Mouse (Mus musculus) B cell, adult (primary cell): ENCODE measurements around the gene Itpripl2. TPM values are rescaled to one million over a fixed set of nuclear protein-coding genes. Genes with fewer than 3 reads are reported as not detected.

Source experiments
- total RNA-seq: library from RNA; stranded (reverse); gene quantifications from 4 replicates; pipeline ENCODE4 v1.2.4, GENCODE M21; 2023; ENCODE audit not compliant: inconsistent age

The Itpripl2 gene
- total RNA-seq = 0.45 to 0.51 TPM (median 0.45 TPM) in 4 replicates

DNA sequence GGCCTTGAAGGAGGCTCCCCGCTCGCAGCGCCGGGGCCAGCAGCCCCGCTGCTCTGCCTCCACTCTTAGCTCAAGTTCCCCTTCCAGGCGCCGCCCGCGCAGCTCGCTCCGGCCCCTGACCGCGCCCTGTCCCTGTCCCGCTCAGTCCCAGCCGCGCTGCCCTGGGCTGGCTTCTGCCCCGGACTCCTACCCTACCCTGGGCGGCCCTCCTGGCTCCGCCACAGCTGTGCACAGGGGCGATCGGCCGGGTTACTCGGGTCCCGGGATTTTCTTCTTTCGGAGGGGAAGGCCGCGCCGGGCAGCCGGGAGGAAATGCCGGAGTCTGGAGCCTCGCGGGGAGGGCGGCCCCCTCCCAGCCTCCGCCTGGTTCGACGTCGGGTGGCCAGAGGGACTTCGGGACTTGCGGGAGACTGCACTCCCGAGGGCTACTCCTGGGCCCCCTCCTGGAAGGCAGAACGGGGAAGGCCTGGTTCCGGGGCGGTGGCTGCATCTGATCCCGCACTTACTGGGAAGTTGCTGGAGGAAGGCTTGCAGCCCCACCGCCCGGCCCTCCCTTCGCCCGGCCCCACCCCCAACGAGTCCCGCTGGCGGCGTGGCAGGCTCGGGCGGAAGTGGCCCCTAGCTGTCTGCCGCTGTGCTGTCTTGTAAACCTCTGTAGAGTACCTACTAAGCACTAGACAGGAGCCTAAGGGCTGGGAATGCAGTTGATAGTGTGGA, at the start of gene Itpripl2:
TSS of gene Itpripl2 (minus strand) at position 545 of the 717 bp plus-strand sequence.

DNA sequence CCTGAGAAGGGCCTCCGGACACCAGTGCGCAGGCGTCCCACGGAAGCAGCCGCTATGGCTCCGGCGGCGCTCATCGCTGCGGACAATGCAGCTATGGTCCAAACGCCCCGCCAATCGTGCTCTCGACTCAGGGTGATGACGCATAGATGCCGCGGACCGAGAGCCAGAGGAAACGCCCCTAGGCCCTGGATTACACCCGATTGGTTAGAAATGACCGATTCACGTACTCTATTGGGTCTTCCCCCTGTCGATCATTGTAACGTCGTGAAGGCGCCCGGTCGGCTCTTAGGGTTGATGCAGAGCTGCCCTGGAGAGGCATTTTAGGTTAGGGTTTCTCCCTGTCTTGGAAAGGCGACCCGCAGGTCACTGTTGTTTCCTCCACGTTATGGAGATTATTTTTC, 41.4 kb upstream of the Itpripl2 start, which contains the start of gene Coq7:
TSS of gene Coq7 (minus strand) at position 179 of the 401 bp plus-strand sequence.

DNA sequence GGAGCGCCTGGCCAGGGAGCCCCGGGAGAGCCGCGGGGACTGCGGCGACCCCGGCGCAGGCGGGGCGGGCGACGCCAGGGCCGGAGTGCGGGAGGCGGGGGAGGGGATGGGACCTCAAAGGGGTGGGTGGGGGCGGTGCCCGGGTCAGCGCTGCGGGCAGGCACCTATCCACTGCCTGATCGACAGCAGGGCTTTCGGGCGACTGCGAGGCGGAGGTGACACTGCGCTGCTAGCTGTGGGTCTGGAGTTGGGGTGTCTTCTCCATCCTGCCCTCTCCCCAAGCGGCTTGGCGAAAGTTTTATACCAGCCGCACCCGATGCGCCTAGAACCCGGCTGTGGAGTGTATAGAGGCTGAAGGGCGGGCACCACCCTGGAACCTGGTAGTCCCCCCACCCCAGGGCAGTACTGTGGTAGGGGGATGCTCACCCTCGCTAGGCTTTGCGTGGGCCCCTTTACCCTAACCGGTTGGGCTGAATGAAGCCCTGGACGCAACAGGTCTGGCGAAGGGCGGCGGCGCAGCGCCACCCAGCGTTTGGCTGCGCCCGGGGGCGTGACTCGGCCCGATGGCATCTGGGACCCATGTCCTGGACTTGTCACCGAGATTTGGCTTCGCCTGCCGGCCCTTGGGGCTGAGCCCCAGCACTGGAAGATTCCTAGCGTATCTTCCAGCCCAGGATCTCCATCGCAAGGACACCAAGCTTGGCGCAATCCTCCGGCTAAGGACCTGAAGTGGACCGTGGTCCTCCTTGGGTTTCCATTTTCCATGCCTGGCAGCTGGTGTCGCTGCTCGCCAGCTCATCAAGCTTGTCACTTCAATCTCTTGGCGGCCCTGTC, 43.4 kb downstream of the Itpripl2 start, which contains the start of gene Syt17:
TSS of gene Syt17 (minus strand) at position 89 of the 834 bp plus-strand sequence.

Other genes with a start within 250 kb of the Itpripl2 start
- 259 to 297 TPM (median 276 TPM) in 4 replicates for gene Smg1, start 248.3 kb downstream of the Itpripl2 start, total RNA-seq
- not detected in 4 replicates for gene Syt17, start 43.8 kb downstream of the Itpripl2 start, total RNA-seq
- 14.5 to 19.7 TPM (median 16.3 TPM) in 4 replicates for gene Coq7, start 41.4 kb upstream of the Itpripl2 start, total RNA-seq
- 0.36 to 1.0 TPM (median 0.88 TPM) in 4 replicates for gene Tmc7, start 92.8 kb upstream of the Itpripl2 start, total RNA-seq
- not detected in 4 replicates for gene Tmc5, start 105.3 kb upstream of the Itpripl2 start, total RNA-seq
- gene Gde1, start 213.8 kb upstream of the Itpripl2 start, total RNA-seq = 31.1 to 39.3 TPM (median 35.3 TPM) in 4 replicates
- 8.7 to 11.2 TPM (median 9.6 TPM) in 4 replicates for gene Ccp110, start 220.6 kb upstream of the Itpripl2 start, total RNA-seq
- 61.9 to 65.8 TPM (median 64.6 TPM) in 4 replicates for gene Vps35l, start 248.3 kb upstream of the Itpripl2 start, total RNA-seq